Mouse (Mus musculus): ENCODE measurements around the gene Rbm38.

Gene Rbm38

GRCm38 (mm10) chr2:173037827-173038607 is 17.7 kb downstream of the Rbm38 start:
- no peak for DNase-seq

GRCm38 (mm10) chr2:173039041-173039440 is 18.7 kb downstream of the Rbm38 start:
- no peak for DNase-seq

- no peak for DNase-seq
Measured at GRCm38 (mm10) chr2:173040803-173041202, 20.5 kb downstream of the Rbm38 start.

- no peak for DNase-seq
Measured at GRCm38 (mm10) chr2:173041242-173041641, 20.9 kb downstream of the Rbm38 start.

- DNase-seq, result no peak
Measured at GRCm38 (mm10) chr2:173041893-173042292, 21.6 kb downstream of the Rbm38 start.

- DNase-seq, result no peak
Measured at GRCm38 (mm10) chr2:173042504-173043162, 22.3 kb downstream of the Rbm38 start.

GRCm38 (mm10) chr2:173044198-173044970 is 24.1 kb downstream of the Rbm38 start:
- no peak for DNase-seq

GRCm38 (mm10) chr2:173046582-173047297 is 26.4 kb downstream of the Rbm38 start:
- DNase-seq, result no peak

- DNase-seq, result no peak
Measured at GRCm38 (mm10) chr2:173047471-173047870, 27.2 kb downstream of the Rbm38 start.

GRCm38 (mm10) chr2:173048041-173048745 is 27.9 kb downstream of the Rbm38 start:
- DNase-seq, result no peak

- DNase-seq, result no peak
Measured at GRCm38 (mm10) chr2:173049231-173049630, 28.9 kb downstream of the Rbm38 start.

GRCm38 (mm10) chr2:173049817-173050216 is 29.5 kb downstream of the Rbm38 start:
- DNase-seq, result no peak

- DNase-seq, result no peak
Measured at GRCm38 (mm10) chr2:173050604-173051382, 30.5 kb downstream of the Rbm38 start.

GRCm38 (mm10) chr2:173052881-173053280 is 32.6 kb downstream of the Rbm38 start:
- DNase-seq, result no peak

GRCm38 (mm10) chr2:173053846-173054245 is 33.5 kb downstream of the Rbm38 start:
- DNase-seq, result no peak

- no peak for DNase-seq
Measured at GRCm38 (mm10) chr2:173056303-173056881, 36.1 kb downstream of the Rbm38 start.

GRCm38 (mm10) chr2:173056882-173057315 is 36.6 kb downstream of the Rbm38 start:
- no peak for DNase-seq

- DNase-seq, result no peak
Measured at GRCm38 (mm10) chr2:173057623-173058022, 37.3 kb downstream of the Rbm38 start.

- no peak for DNase-seq
Measured at GRCm38 (mm10) chr2:173058263-173058662, 38.0 kb downstream of the Rbm38 start.

- DNase-seq, result no peak
Measured at GRCm38 (mm10) chr2:173060450-173060849, 40.2 kb downstream of the Rbm38 start.

Measured in right cerebral cortex, postnatal 14 days (tissue).